Mouse (Mus musculus) left cerebral cortex, postnatal 4 days (tissue): Measurements from ENCODE around the gene Poln. TPM values are rescaled to one million over a fixed set of nuclear protein-coding genes. Genes with fewer than 3 reads are reported as not detected.
A peak's percentile ranks its signal among the peaks of the same experiment; 100 is the strongest.

ENCODE experiments used
- DNase-seq: peaks from one replicate; pipeline ENCODE4 v3.0.0-alpha.2; 2022
- intact Hi-C: fragments of 180-260 bp; cut with DNase I; formaldehyde crosslinking; loops from one replicate; pipeline ENCODE4 v1.15.1; 2025
- total RNA-seq, 2 experiments: library from RNA; stranded (reverse); gene quantifications; 2 replicates each; pipeline ENCODE4 v1.2.3; 2021

Gene Poln
- total RNA-seq, 2 experiments from 2014 or later = 0.68 to 1.7 TPM

- intact Hi-C loops = no loop called here
- no peak for DNase-seq
These were observed 36.5 kb downstream of the Poln start for GRCm38 (mm10) chr5:34132731-34133130.

DNA sequence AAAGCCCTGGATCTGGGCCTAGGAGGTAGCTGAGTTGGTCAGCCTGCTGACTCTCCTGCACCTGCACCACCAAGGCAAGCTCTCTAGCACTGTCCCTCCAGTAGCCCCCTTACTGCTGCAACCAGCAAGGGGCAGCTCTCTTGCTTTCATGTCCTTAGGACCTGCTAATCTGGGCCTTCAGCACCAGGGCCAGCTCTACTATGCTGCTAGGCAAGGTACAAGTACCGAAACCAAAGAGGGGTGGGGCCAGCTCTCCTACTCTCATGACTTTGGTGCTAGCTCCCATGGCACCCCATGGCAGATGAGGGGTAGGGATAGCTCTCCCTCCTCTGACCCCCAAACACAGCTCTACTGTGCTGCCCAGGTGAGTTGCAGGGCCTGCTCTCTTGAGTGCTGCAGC, 45.1 kb downstream of the Poln start:
- DNase-seq = no peak
- intact Hi-C loops = no loop called here

GRCm38 (mm10) chr5:34119121-34119856, 50.0 kb downstream of the Poln start:
- DNase-seq = peak; percentile 13
- intact Hi-C loops = no loop called here

DNA sequence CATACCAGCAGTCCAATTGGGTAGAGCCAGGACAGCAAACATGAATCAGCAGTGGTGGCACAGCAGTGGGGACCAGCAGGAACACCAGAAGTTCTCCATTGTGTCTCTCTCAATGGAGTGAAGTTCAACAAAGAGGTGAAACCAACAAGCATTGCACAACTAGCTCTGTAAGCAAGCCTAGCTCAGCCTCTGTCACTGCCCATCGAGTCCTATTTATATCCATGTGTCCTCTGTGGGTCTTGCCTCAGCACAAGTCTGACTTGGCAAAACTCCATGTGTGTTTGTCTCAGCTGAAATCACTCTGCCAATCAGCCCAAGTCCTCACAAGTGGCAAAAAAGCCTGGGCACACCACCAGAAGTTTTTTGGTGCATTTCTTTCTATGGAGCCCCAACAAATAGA, 63.6 kb downstream of the Poln start:
- intact Hi-C loops = no loop called here
- DNase-seq = no peak

DNA sequence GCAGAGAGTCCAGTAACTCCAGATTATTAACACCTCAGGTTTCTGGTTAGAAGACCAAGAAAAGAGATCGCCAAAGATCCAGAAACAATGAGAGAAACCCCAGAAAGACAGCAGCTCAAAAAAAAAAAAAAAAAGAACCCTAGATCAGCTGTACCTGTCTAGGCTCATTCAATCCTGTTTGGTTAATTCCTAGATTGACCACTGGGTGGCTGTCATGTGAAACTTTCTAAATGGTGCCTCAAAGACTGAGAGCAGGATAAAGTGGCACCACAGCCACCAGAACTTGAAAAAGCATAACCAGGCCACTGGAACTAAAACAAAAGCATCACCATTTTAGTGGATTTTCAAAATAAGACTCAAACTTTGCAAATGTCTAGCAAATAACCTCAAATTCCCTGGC, 71.9 kb downstream of the Poln start:
- intact Hi-C loops = no loop called here
- DNase-seq = peak; percentile 8

DNA sequence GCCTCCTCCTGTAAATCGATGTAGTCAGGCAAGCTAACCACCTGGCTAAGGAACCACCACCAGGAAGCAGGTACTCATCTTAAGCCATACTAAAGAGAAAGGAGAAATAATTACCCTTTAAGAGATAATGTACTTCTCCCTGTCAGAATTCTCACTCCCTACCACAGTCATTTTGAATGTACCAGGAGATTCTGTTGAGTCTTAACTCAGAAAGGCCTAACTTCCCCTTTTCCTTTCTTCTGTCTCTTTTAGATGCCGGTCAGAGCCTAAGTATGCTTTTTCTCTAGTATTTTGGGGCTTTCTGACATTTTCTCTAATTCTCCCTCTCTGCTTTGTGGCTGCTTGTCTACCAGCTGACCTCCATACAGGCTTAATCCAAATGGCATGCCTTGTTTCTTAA, 76.2 kb downstream of the Poln start:
- no peak for DNase-seq
- intact Hi-C loops = no loop called here

DNA sequence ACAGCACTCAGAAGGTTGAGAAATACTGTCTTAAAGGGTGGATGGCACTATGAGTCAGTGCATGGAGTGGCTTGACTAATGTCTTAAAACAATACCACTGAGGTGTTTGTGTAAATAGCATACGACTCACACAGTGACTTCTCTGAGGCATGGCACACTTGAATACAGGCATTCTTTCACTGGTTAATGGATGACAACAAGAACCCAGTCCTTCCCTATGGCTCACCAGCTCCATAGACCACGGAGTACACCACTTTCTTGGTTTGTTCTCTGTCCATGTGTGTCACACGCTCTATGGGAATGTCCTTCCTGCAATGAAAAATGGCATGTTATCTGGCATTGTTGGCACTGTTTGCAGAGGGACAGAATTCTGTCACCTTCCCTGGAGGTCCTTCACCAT, 136.7 kb downstream of the Poln start:
- intact Hi-C loops = no loop called here
- no peak for DNase-seq

DNA sequence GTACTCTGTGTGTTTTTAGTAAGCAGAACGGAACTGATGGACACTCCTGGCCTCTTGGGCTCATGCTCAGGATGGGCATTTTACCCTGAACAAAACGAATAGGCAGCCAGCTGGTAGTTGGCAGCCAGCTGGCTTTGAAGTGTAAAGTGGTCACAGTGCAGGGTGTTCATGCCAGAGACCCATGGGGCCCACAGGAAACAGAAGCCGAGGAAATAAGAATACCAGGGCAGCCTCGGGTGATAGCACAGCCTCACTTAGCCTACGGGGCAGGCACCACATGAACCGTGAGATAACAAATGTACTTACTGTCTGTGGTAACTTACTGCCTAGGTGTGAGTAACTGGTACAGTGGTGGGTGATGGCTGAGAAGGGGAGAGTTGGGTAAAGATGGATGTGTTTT, 138.2 kb downstream of the Poln start:
- intact Hi-C loops = no loop called here
- DNase-seq = no peak

DNA sequence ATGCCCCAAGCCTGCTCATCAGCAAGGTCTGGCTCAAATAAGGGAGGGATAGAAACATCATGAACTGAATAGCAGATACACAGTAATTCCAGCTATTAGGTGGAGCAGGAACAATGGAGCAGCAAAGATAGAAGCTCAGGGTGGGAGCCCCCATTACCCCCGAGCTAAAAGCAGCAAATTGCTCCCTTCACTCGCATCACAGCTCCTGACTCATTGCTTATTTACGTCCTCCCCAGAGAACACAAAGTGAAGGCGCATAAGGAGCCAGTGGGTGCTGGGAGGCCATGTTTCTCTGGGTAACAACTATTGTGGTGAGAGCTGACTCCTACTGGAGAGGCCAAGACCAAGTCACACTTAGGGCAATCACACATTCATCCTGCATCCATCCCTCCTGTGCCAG, 139.1 kb downstream of the Poln start:
- no peak for DNase-seq

GRCm38 (mm10) chr5:34018968-34019367, 150.3 kb downstream of the Poln start:
- intact Hi-C loops = no loop called here
- DNase-seq = no peak

More for the DNA sequence above, 139.1 kb downstream of the Poln start:
- intact Hi-C loops = no loop called here

DNA sequence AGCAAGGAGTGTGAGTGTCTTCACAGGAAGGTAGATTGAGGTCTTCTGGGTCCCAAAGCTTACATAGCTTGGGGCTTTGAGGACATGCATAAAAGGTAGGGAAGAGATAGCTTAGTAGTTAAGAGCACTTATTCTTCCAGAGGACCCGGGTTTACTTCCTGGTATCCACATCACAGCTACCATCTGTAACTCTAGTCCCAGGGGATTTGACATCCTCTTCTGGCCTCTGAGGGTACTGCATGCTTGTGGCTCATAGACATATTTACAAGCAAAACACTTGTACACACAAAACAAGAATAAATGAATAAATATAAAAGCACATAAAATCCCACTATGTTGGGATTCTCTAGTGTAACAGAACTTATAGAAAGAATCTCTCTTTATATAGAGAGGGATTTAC, 154.6 kb downstream of the Poln start:
- no peak for DNase-seq
- intact Hi-C loops = no loop called here

DNA sequence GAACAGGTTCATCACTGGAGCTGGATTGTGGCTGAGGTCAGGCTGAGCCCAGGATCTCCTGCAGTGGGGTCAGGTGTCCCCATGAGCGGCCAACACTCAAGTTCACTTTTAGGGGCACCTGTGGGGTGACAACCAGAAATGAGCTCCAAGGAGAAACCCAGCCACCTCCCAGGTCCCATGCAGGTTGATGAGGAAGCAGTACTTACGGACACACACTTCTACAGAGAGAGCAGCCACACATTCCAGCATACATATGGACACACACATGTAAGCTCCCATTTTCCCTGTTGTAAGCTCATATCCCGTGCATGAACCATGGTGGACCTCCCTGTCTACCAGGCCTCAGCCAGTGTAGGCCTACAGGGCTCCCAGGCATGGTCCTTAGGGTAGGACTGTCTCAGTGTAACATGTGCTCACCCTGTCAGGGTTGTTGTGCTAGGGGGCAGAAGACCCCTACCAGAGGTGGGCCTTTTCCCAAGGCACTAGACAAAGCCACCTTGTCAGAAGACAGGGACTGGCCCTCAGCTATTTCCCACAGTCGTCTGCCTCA, 161.8 kb downstream of the Poln start:
- no peak for DNase-seq
- intact Hi-C loops = no loop called here

GRCm38 (mm10) chr5:34006832-34007231, 162.4 kb downstream of the Poln start:
- intact Hi-C loops = no loop called here
- no peak for DNase-seq

DNA sequence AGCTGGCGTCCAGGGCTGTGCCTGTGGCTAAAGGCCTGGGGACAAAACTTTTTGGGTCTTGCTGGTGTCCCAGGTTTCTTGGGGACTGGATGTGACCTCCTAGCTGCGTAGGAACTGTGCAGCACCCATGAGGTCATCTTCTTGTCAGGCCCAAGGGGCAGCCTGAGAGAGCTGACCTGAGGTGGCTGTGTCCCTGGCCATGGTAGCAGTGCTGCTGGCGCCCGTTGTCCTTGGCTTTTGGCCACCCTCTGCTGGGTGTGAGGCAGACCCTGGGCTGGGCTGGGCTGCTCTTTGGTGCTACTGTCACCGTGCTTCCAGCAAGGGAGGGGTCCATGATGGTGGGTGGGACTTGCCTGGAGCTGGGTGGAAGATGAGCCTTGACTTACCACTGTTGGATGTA, 164.6 kb downstream of the Poln start:
- intact Hi-C loops = no loop called here
- DNase-seq = no peak

GRCm38 (mm10) chr5:34002636-34003035, 166.6 kb downstream of the Poln start:
- DNase-seq = no peak
- intact Hi-C loops = no loop called here

GRCm38 (mm10) chr5:34001401-34001800, 167.8 kb downstream of the Poln start:
- DNase-seq = no peak
- intact Hi-C loops = no loop called here

- no peak for DNase-seq
- intact Hi-C loops = no loop called here
These were observed 168.4 kb downstream of the Poln start for GRCm38 (mm10) chr5:34000809-34001208.

- intact Hi-C loops = loop anchor here (10.0 kb wide), 1 partner anchor 165 kb away; the partner anchor contains the start of genes Haus3 and Poln
- DNase-seq = no peak
These were observed 169.7 kb downstream of the Poln start for GRCm38 (mm10) chr5:33999466-34000090.

DNA sequence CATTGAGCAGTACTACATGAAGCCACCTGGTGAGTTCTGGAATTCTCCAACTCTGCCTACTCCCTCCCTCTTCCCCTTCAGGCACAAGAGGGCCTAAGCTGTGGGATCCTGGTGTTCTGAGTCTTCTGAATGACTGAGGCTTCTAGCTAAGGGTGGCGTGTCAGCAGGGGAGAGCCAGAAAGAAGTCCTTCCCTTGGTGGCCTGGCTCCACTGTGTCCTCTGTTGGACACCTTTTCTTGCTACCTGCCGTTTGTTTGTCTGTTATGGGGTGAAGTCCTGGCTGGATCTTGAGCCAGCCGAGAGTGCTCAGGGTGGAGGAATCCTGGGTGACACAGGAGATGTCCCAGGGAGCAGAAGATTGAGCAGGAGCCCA, 170.8 kb downstream of the Poln start:
- intact Hi-C loops = loop anchor here (10.0 kb wide), 1 partner anchor 166 kb away; the partner anchor contains the start of genes Haus3 and Poln
- DNase-seq = no peak

DNA sequence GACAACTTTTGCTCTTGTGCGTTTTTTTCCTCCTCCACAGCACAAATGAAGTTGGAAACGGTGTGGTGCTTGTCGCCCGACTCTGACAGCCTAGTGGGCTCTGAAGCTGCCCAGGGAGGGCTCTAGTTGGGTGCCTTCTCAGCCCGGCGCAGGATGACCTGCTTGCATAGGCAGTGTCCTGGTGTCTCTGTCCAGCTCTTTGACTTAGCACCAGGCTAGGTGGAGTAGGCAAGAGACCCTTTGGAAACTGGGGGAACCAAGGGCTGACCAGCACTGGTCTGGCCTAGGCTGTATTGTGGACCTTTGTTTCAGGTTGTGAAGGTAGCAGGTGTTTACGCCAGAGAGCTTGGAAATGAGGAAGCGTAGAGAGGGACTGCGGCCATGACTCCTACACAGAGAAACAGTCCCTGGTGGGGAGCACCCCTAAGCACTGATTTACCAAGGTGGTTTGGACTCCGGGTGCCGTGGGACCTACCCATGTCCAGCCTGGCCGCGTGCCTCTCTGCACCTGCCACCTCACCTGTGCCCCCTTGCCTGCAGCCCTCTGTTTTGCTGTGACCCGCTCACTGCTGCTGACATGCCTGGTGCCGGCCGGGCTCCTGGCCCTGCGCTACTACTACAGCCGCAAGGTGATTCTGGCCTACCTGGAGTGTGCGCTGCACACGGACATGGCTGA, 171.3 kb downstream of the Poln start:
- intact Hi-C loops = loop anchor here (10.0 kb wide), 1 partner anchor 167 kb away; the partner anchor contains the start of genes Haus3 and Poln
- no peak for DNase-seq

DNA sequence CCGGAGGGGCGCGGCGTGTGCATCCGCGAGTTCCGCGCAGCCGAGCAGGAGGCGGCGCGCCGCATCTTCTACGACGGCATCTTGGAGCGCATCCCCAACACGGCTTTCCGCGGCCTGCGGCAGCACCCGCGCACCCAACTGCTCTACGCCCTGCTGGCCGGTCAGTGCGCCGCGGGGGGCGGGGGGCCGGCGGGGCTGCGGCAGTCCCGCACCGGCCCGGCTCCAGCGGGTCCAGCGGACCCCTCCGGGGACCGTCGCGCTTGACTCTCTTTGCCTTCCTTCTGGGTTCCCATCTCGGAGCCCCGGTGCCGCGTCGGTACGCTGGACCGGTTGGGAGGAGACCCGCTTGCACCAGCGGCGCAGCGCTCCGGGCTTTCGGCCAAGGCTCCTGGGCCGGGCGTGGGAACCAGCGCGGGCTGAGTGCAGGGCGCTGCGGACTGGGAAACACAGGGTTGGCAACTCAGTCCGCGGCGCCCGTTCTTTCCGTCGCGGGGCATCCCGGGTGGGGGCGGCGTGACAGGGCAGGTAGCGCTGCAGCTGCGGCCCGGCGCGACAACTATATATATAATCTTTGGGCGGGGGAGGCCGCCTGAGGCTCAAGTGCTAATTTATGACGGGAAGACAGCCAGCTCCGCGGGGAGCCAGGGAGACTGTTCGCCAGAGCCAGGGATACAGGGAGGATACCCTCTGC, 172.1 kb downstream of the Poln start:
- peak; percentile 77 for DNase-seq
- intact Hi-C loops = loop anchor here (10.0 kb wide), 1 partner anchor 168 kb away; the partner anchor contains the start of genes Haus3 and Poln
